Mouse (Mus musculus): ENCODE data around the gene Sppl2c. TPM values are rescaled to one million over a fixed set of nuclear protein-coding genes. Genes with fewer than 3 reads are reported as not detected.

Gene Sppl2c
- polyA plus RNA-seq, 1 experiment from 2014 or later, result not detected

DNA sequence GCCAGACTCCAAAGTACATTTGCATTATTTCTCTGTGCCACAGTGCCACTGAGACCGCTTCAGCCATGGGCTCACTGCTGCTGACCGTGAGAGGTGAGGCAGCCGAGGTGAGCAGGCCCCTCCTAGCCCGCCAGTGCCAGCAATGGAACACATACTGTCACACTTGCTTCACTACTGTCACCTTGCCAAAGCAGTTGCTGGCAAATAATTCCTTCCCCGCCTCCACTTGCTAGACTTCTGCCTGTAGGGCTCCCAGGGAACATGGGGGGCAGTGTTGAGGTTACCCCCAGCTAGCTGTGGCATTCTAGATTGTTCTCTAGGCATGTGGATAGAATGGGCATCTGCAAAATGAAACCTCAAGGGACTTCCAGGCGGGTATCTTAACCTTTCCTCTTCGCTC lies 51.1 kb downstream of the Sppl2c start:
- 57% methylated on average over 7 of the region's 7 CpGs for WGBS
- DNase-seq, result peak; percentile 38
- peaks cover 42% of the 10 kb centered on the region for H3K4me1 ChIP-seq (ENCODE audit: control insufficient read depth, insufficient read depth, low read length)

DNA sequence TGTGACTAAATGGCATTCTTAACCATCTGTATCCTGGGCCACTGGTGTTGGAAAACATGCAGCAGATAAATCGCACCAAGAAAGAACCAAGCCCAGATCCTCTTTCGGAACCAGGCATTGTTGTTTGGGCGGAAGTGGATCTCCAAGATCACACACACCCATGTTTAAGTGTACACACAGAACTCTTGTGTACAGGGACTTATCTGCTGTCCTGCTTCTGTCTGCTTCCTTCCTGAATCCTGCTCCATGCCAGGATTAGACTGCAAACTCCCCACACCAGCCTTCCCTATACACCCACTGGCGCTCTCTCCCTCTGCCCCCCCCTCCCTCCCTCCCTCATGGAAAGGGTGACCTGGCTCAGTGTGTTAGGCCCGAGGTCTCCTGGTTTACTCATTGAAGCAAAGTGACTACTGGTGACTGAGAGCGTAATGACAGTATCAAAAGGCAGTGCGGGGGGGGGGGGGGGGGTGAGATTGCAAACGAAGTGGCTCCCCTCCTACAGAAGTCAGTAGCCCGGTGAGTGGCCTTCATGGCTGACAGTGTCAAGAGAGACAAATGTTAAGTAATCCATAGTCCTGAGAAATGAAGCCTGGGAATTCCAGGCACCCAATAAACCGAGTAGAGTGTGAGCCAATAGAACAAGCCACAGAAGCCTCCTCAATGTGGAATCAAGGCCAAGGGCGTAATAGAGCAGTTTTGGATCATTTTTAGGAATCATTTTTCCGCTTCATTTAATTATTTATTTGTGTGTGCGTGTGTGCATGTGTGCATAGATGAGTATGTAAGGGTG lies 52.0 kb downstream of the Sppl2c start:
- no peaks in the 10 kb centered on the region for H3K36me3 ChIP-seq (ENCODE audit: control insufficient read depth, insufficient read depth, low read length)
- H3K27me3 ChIP-seq (ENCODE audit: control insufficient read depth, insufficient read depth, low read length), result no peaks in the 10 kb centered on the region
- H3K9me3 ChIP-seq (ENCODE audit: control insufficient read depth, low read length), result no peaks in the 10 kb centered on the region
- H3K27ac ChIP-seq (replicated peaks; ENCODE audit: low read depth, low read length), result no peak overlapping the region
- peaks cover 42% of the 10 kb centered on the region for H3K4me1 ChIP-seq (ENCODE audit: control insufficient read depth, insufficient read depth, low read length)
- ATAC-seq (ENCODE audit: low FRiP score, low TSS enrichment) (no peak), DNase-seq (no peak)
- H3K4me3 ChIP-seq (replicated peaks; ENCODE audit: low read depth, low read length), result no peak overlapping the region
- H3K4me2 ChIP-seq (ENCODE audit: low read length), result no peak overlapping the region
- no peak overlapping the region for H3K9ac ChIP-seq (replicated peaks; ENCODE audit: low read length)
- WGBS, result 63% methylated on average over 13 of the region's 13 CpGs

More for the DNA sequence above, 51.1 kb downstream of the Sppl2c start:
- no peak for ATAC-seq (ENCODE audit: low FRiP score, low TSS enrichment)
- Histone ChIP-seq H3K4me3 (replicated peaks; ENCODE audit: low read depth, low read length) (no peak overlapping the region), H3K27ac (replicated peaks; ENCODE audit: low read depth, low read length) (no peak overlapping the region), H3K4me2 (ENCODE audit: low read length) (peak overlapping the region; percentile 75), H3K36me3 (ENCODE audit: control insufficient read depth, insufficient read depth, low read length) (no peaks in the 10 kb centered on the region), H3K9me3 (ENCODE audit: control insufficient read depth, low read length) (no peaks in the 10 kb centered on the region), H3K9ac (replicated peaks; ENCODE audit: low read length) (0 out of 2 replicates have a peak overlapping the region, but pooled peaks have one; percentile 23), H3K27me3 (ENCODE audit: control insufficient read depth, insufficient read depth, low read length) (no peaks in the 10 kb centered on the region)

Other genes starting within 250 kb of the Sppl2c start
- gene Nsf, start 232.3 kb upstream of the Sppl2c start, polyA plus RNA-seq (2014; fragmentation: Nextera tagmentation; extraction: Ambion mirVana), result 134 and 143 TPM in 2 replicates
- 193 and 222 TPM in 2 replicates for gene Arf2, start 219.6 kb upstream of the Sppl2c start, polyA plus RNA-seq (2014; fragmentation: Nextera tagmentation; extraction: Ambion mirVana)
- gene Crhr1, start 53.5 kb upstream of the Sppl2c start, polyA plus RNA-seq (2014; fragmentation: Nextera tagmentation; extraction: Ambion mirVana), result 4.9 and 7.4 TPM in 2 replicates
- gene Mapt, start 45.1 kb downstream of the Sppl2c start, polyA plus RNA-seq (2014; fragmentation: Nextera tagmentation; extraction: Ambion mirVana), result 836 and 875 TPM in 2 replicates

Data from midbrain, embryonic 14.5 days (tissue).